Mouse (Mus musculus): ENCODE data around the gene Dhrs7c.

DNA sequence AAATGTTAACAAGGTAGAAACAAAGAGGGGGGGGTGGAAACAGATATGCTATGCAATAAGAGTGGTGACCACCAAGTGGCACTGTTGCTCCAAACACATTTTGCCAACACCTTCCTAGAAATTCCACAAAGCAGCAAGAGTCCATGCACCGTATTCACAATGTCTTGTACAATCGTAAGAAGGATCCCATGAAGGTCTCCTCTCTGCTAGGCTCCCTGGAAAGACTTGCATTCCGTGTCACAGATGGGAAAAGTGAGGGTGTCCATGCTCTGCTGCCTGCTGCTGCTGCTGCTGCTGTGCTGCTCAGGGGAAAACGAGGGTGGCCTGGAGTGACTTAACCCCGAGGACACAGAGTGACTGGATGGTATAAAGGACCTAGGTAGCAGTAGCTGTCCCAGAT, 21.6 kb downstream of the Dhrs7c start:
- TF ChIP-seq CTCF (IDR thresholded peaks at IDR 0.05; ENCODE audit: control insufficient read depth, insufficient read depth, low read length): no peak
- TF ChIP-seq POLR2A (IDR thresholded peaks at IDR 0.05; ENCODE audit: borderline replicate concordance, control insufficient read depth, low read depth, low read length): no peak
